Mouse (Mus musculus) skeletal muscle tissue, postnatal 0 days (tissue): ENCODE measurements around the gene Lmx1a. TPM values are rescaled to one million over a fixed set of nuclear protein-coding genes. Genes with fewer than 3 reads are reported as not detected.

ENCODE experiments used
- polyA plus RNA-seq: library from polyadenylated mRNA; unstranded; fragments of >200 nt; fragmentation: Nextera tagmentation; extraction: Ambion mirVana; gene quantifications from 2 replicates; pipeline ENCODE4 v1.2.1, GENCODE M21; 2015

Lmx1a gene
- 0.30 and 0.37 TPM in 2 replicates for polyA plus RNA-seq

DNA sequence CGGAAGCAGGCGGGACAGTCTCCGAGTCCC, at the start of gene Lmx1a:
Gene Lmx1a, plus strand, starts transcription at position 6 of the 30 bp plus-strand sequence.

Other genes with a start within 250 kb of the Lmx1a start
- 0.11 and 0.33 TPM in 2 replicates for gene Lrrc52, start 222.5 kb upstream of the Lmx1a start, polyA plus RNA-seq
- gene Rxrg, start 90.9 kb upstream of the Lmx1a start, polyA plus RNA-seq = 54.2 and 62.1 TPM in 2 replicates